Mouse (Mus musculus) lung, embryonic 15.5 days (tissue): ENCODE results near the gene Slc4a2. TPM values are rescaled to one million over a fixed set of nuclear protein-coding genes. Genes with fewer than 3 reads are reported as not detected.

Experiments used
- ATAC-seq: fragments of 200-750 bp; cut with Nextera tagmentation; 2 replicates; pipeline ENCODE4 v1.8.0; 2017; ENCODE audit warnings: moderate number of reproducible peaks, borderline replicate concordance; ENCODE audit not compliant: low FRiP score, low TSS enrichment; ENCODE audit errors: extremely low read depth
- H3K27ac ChIP-seq: fragments of 300-500 bp; sonication (generic); 2 replicates; pipeline ENCODE4 v1.5.1; 2015; ENCODE audit warnings: moderate library complexity, mild to moderate bottlenecking, inconsistent platforms
- H3K27me3 ChIP-seq: fragments of 300-500 bp; sonication (generic); 2 replicates; pipeline ENCODE4 v1.6.1; 2015; ENCODE audit warnings: inconsistent platforms
- H3K36me3 ChIP-seq: fragments of 300-500 bp; sonication (generic); 2 replicates; pipeline ENCODE4 v1.6.1; 2015; ENCODE audit warnings: inconsistent platforms
- H3K4me1 ChIP-seq: fragments of 300-500 bp; sonication (generic); 2 replicates; pipeline ENCODE4 v1.6.1; 2015; ENCODE audit warnings: inconsistent platforms
- H3K4me2 ChIP-seq: fragments of 300-500 bp; sonication (generic); 2 replicates; pipeline ENCODE4 v1.6.1; 2015; ENCODE audit warnings: inconsistent platforms, mild to moderate bottlenecking, moderate library complexity
- H3K4me3 ChIP-seq: fragments of 300-500 bp; sonication (generic); 2 replicates; pipeline ENCODE4 v1.5.1; 2015; ENCODE audit warnings: mild to moderate bottlenecking, inconsistent platforms
- H3K9ac ChIP-seq: fragments of 300-500 bp; sonication (generic); 2 replicates; pipeline ENCODE4 v1.6.1; 2015; ENCODE audit warnings: inconsistent platforms
- H3K9me3 ChIP-seq: fragments of 300-500 bp; sonication (generic); 2 replicates; pipeline ENCODE4 v1.6.1; 2016; ENCODE audit warnings: inconsistent platforms
- WGBS: fragments of 180-500 bp; shearing (Covaris S2); methylation state at CpG from one replicate; pipeline ENCODE4 v1.1.7; 2015; 5-methylcytosine and 5-hydroxymethylcytosine counted together
- polyA plus RNA-seq: library from polyadenylated mRNA; unstranded; fragments of >200 nt; fragmentation: Nextera tagmentation; extraction: Ambion mirVana; gene quantifications from 2 replicates; pipeline ENCODE4 v1.2.1, GENCODE M21; 2015

The Slc4a2 gene
- polyA plus RNA-seq, 1 experiment from 2014 or later: 44.4 TPM

GRCm38 (mm10) chr5:24452030-24452690, 28.5 kb downstream of the Slc4a2 start, which contains the start of gene Agap3:
TSS of gene Agap3 (plus strand) at chr5:24452177.
- WGBS: under 1% methylated on average over 73 of the region's 85 CpGs
- H3K36me3 ChIP-seq: no peaks in the 10 kb centered on the region
- peak within 1 kb of the TSS; percentile 80 for H3K4me3 ChIP-seq
- no peaks in the 10 kb centered on the region for H3K27me3 ChIP-seq
- peak within 1 kb of the TSS; percentile 90 for H3K27ac ChIP-seq
- peak; percentile 56 for ATAC-seq
- peaks cover 52% of the 10 kb centered on the region for H3K4me1 ChIP-seq
- no peaks in the 10 kb centered on the region for H3K9me3 ChIP-seq
- H3K9ac ChIP-seq: peak within 1 kb of the TSS; percentile 81
- peak within 1 kb of the TSS; percentile 91 for H3K4me2 ChIP-seq

- H3K4me1 ChIP-seq: peaks cover 47% of the 10 kb centered on the region
- peak overlapping the region; percentile 80 for H3K4me3 ChIP-seq
- H3K4me2 ChIP-seq: peak overlapping the region; percentile 91
- H3K27me3 ChIP-seq: no peaks in the 10 kb centered on the region
- H3K36me3 ChIP-seq: no peaks in the 10 kb centered on the region
- ATAC-seq: peak; percentile 10; the same call in 1 of the 2 replicates
- no peaks in the 10 kb centered on the region for H3K9me3 ChIP-seq
- peak overlapping the region; percentile 90 for H3K27ac ChIP-seq
- 1% methylated on average over 29 of the region's 29 CpGs for WGBS
- H3K9ac ChIP-seq: peak overlapping the region; percentile 81
Measured at GRCm38 (mm10) chr5:24452691-24453233, 29.1 kb downstream of the Slc4a2 start.

DNA sequence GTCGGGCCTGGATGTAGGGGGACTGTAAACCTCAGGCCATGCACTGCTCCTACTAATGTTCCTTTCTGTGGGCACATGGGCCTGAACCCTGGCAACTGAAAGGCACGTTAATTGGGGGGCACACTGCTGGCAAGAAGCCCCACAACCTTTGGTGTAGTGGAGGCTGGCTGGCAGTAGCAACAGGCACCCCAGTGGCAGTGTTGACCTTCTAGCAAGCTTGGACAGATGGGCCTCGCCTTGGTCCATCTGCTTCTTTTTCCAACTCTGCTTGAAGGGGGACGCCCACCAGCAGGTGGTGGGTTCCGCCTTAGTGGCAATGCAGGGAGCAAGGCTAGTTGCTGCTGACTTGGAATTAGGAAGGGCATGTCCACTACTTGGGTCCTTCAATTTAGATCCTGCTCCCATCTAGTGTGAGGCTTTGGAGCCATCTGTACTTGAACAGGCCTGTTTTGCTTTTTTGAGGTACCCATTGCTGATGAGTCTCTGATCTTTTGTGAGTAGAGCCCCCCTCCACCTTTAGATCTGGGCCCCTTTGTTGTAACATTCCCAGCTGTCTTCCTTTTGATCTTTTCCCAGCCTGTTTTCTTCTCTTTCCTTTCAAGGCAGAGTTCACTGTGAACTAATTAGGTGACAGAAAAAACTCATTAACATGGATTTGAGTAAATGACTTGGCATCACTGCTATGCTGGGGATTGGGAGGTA, 29.8 kb downstream of the Slc4a2 start:
- H3K4me2 ChIP-seq: peak overlapping the region; percentile 91
- no peaks in the 10 kb centered on the region for H3K9me3 ChIP-seq
- no peaks in the 10 kb centered on the region for H3K27me3 ChIP-seq
- H3K36me3 ChIP-seq: no peaks in the 10 kb centered on the region
- H3K9ac ChIP-seq: peak overlapping the region; percentile 81
- peak overlapping the region; percentile 90 for H3K27ac ChIP-seq
- no peak for ATAC-seq
- H3K4me3 ChIP-seq: peak overlapping the region; percentile 80
- peaks cover 42% of the 10 kb centered on the region for H3K4me1 ChIP-seq
- 16% methylated on average over 5 of the region's 5 CpGs for WGBS

DNA sequence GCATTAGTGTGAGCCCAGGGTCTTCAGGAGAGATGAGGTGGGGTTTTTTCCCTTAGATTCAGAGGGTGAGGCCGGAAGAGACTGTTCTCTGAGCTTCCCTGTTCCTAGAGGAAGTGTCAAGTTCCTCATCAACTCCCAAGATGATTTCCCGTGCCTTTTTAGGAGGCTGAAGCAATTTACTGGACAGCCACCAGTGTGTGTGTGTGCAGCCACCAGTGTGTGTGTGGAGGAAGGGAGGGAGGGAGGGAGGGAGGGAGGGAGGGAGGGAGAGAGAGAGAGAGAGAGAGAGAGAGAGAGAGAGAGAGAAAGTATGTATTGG, 30.3 kb downstream of the Slc4a2 start:
- Histone ChIP-seq H3K9me3 (no peaks in the 10 kb centered on the region), H3K4me3 (0 out of 2 replicates have a peak overlapping the region, but pooled peaks have one; percentile 80), H3K27me3 (no peaks in the 10 kb centered on the region), H3K27ac (peak overlapping the region; percentile 82; the same call in 1 of the 2 replicates), H3K36me3 (no peaks in the 10 kb centered on the region), H3K4me2 (peak overlapping the region; percentile 91), H3K4me1 (peaks cover 42% of the 10 kb centered on the region), H3K9ac (0 out of 2 replicates have a peak overlapping the region, but pooled peaks have one; percentile 81)
- no peak for ATAC-seq
- WGBS: 21% methylated on average over 2 of the region's 2 CpGs

DNA sequence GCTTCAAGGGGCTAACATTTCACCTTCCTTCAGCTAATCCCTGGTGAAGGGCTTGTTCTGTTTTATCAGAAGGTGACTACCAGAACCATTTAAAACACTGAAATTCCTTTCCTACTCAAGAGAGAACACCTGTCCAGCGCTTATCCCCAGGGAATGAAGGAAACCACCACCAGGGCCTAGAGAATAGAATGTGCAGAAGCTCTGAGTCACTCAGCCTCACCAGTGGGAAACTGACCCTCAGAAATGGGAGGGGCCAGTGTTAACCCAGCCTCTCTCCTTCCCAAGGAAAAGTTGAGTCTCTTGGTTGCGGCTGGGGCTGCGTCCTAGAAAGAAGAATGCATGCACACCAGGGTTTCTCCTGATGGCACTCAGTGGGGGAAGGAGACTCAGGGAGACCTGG, 31.4 kb downstream of the Slc4a2 start:
- WGBS: 57% methylated on average over 3 of the region's 3 CpGs
- ATAC-seq: no peak
- Histone ChIP-seq H3K4me1 (peaks cover 42% of the 10 kb centered on the region), H3K4me2 (peak overlapping the region; percentile 29), H3K4me3 (no peak overlapping the region), H3K9me3 (no peaks in the 10 kb centered on the region), H3K27ac (peak overlapping the region; percentile 82), H3K36me3 (no peaks in the 10 kb centered on the region), H3K9ac (0 out of 2 replicates have a peak overlapping the region, but pooled peaks have one; percentile 7), H3K27me3 (no peaks in the 10 kb centered on the region)

DNA sequence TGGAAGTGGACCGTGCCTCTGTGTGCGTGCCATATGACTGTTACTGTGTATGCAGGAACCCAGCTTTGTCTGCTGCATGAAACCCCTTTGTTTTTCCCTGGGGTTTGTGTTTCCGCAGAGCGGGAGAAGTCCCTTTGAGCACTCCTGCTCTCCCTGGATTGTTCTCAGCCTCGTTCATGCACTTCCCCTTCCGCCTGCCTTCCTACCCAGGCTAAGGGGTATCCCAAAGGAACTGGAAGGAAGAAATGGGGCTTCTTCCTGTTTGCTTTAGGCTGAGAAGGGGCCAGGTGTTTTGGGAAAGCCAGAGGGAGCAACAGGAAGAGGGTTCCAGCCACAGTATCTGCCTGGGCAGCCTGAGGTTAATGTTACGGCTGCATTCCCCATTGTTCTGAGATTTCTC, 32.0 kb downstream of the Slc4a2 start:
- Histone ChIP-seq H3K4me3 (no peak overlapping the region), H3K9me3 (no peaks in the 10 kb centered on the region), H3K4me2 (peak overlapping the region; percentile 29), H3K27me3 (no peaks in the 10 kb centered on the region), H3K4me1 (peaks cover 42% of the 10 kb centered on the region), H3K27ac (peak overlapping the region; percentile 82), H3K9ac (0 out of 2 replicates have a peak overlapping the region, but pooled peaks have one; percentile 7), H3K36me3 (no peaks in the 10 kb centered on the region)
- WGBS: 59% methylated on average over 7 of the region's 7 CpGs
- no peak for ATAC-seq

- H3K27me3 ChIP-seq: no peaks in the 10 kb centered on the region
- no peaks in the 10 kb centered on the region for H3K9me3 ChIP-seq
- H3K4me1 ChIP-seq: 0 out of 2 replicates have a peak, but pooled peaks cover 6% of the 10 kb centered on the region
- 43% methylated on average over 12 of the region's 12 CpGs for WGBS
- no peak overlapping the region for H3K4me2 ChIP-seq
- H3K27ac ChIP-seq: no peak overlapping the region
- no peak overlapping the region for H3K9ac ChIP-seq
- no peak for ATAC-seq
- no peak overlapping the region for H3K4me3 ChIP-seq
- H3K36me3 ChIP-seq: 0 out of 2 replicates have a peak, but pooled peaks cover under 1% of the 10 kb centered on the region
Measured at GRCm38 (mm10) chr5:24466762-24467161, 43.1 kb downstream of the Slc4a2 start.

GRCm38 (mm10) chr5:24470600-24470999, 47.0 kb downstream of the Slc4a2 start:
- Histone ChIP-seq H3K9ac (no peak overlapping the region), H3K27ac (no peak overlapping the region), H3K27me3 (peaks cover 4% of the 10 kb centered on the region; the same call in 1 of the 2 replicates), H3K4me1 (peaks cover 30% of the 10 kb centered on the region), H3K9me3 (no peaks in the 10 kb centered on the region), H3K36me3 (no peaks in the 10 kb centered on the region), H3K4me3 (no peak overlapping the region), H3K4me2 (no peak overlapping the region)
- no peak for ATAC-seq
- WGBS: 8% methylated on average over 5 of the region's 5 CpGs

DNA sequence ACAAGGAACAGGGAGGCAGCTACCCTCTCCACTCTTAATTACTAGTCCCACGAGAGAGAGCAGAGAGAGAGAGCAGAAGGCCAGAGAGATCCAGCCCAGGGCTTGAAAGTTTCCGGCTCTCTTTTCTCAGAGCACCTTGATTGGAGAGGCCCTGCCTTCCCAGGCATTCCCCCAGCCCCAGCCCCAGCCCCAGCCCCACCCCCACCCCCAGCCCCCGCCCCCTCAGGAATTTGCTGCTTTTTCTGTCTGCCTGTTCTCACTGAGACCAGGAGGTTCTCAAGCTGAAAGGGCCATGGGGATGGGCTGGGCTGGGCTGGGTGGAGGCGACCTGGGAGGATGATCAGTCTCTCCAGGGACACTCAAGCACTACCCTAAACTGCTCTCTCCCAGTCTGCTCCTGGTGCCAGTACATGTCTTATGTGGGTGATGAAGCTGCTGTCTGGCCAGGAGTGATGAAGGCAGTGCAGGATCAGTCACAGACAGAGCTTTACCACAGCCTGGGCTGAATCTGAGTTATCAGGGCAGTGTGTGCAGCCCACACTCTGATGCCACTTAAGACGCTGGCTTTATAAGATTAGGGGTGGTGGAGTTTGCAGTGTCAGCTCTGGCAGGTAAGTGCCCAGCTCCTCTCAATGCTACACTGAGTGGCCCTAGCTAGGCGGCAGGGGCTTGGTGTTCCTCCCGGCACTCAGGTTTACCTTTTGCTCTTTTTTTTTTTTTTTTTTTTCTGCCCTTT, 49.4 kb downstream of the Slc4a2 start:
- H3K4me3 ChIP-seq: peak overlapping the region; percentile 13
- no peaks in the 10 kb centered on the region for H3K9me3 ChIP-seq
- peaks cover 30% of the 10 kb centered on the region for H3K4me1 ChIP-seq
- ATAC-seq: peak; percentile 10; the same call in 1 of the 2 replicates
- WGBS: 50% methylated on average over 7 of the region's 7 CpGs
- H3K9ac ChIP-seq: no peak overlapping the region
- peak overlapping the region; percentile 82 for H3K27ac ChIP-seq
- peak overlapping the region; percentile 75 for H3K4me2 ChIP-seq
- peaks cover 4% of the 10 kb centered on the region; the same call in 1 of the 2 replicates for H3K27me3 ChIP-seq
- peaks cover 17% of the 10 kb centered on the region for H3K36me3 ChIP-seq

- WGBS: 6% methylated on average over 76 of the region's 77 CpGs
Measured at GRCm38 (mm10) chr5:24474025-24474722, 50.5 kb downstream of the Slc4a2 start.

More at GRCm38 (mm10) chr5:24474025-24474722, 50.5 kb downstream of the Slc4a2 start:
- H3K27ac ChIP-seq: peak overlapping the region; percentile 82
- peak; percentile 45; the same call in 1 of the 2 replicates for ATAC-seq
- peaks cover 30% of the 10 kb centered on the region for H3K4me1 ChIP-seq
- H3K27me3 ChIP-seq: peaks cover 4% of the 10 kb centered on the region; the same call in 1 of the 2 replicates
- peak overlapping the region; percentile 59 for H3K4me3 ChIP-seq
- peaks cover 28% of the 10 kb centered on the region for H3K36me3 ChIP-seq
- H3K9ac ChIP-seq: peak overlapping the region; percentile 63
- H3K4me2 ChIP-seq: peak overlapping the region; percentile 75
- H3K9me3 ChIP-seq: no peaks in the 10 kb centered on the region
